ENCODE assay signal across 25 mouse cellular contexts in genomic region chr6:115141446-115141845, GRCm38 (mm10). TPM values are rescaled to one million over a fixed set of nuclear protein-coding genes. Genes with fewer than 3 reads are reported as not detected.
DNase-seq lines count a peak whose midpoint lies in the region; ATAC-seq and TF ChIP-seq lines count a peak whose summit lies in the region.
"Had no signal": no experiment of that assay in that cellular context is flagged by ENCODE, and none has a peak within 500 bp of the region (broad histone marks: within the 10 kb centered on the region; RNA-seq: fewer than 3 reads in every experiment).

No protein-coding gene starts in this region.

- H3K9ac ChIP-seq in kidney, postnatal 0 days (ENCODE audit: low read depth, low read length) = no peak overlapping the region
- no peak overlapping the region for H3K9ac ChIP-seq in kidney, embryonic 15.5 days
- no peak overlapping the region for H3K9ac ChIP-seq in CH12.LX (ENCODE audit: insufficient read depth, low read depth)
- H3K9ac ChIP-seq in liver, embryonic 12.5 days = no peak overlapping the region
- H3K9ac ChIP-seq: embryonic facial prominence, embryonic 12.5 days; forebrain, embryonic 13.5 days; forebrain, embryonic 15.5 days; forebrain, postnatal 0 days had no signal

- no peak overlapping the region for H3K4me3 ChIP-seq in kidney, postnatal 0 days (replicated peaks; ENCODE audit: low read depth, low read length)
- no peak overlapping the region for H3K4me3 ChIP-seq in kidney, embryonic 15.5 days (replicated peaks)
- no peak overlapping the region for H3K4me3 ChIP-seq in CH12.LX (replicated peaks in 1 of 3; ENCODE audit: low read depth in 2 of 3, low read length in 2 of 3, poor library complexity in 1 of 3)
- no peak overlapping the region for H3K4me3 ChIP-seq in liver, embryonic 12.5 days
- H3K4me3 ChIP-seq: embryonic facial prominence, embryonic 10.5 days; embryonic facial prominence, embryonic 12.5 days; forebrain, embryonic 13.5 days; forebrain, embryonic 15.5 days had no signal

- in situ Hi-C loops in CH12.LX (cut with MboI; ENCODE audit: low pct_ligation_motif_present, low pct_unique_long_range_greater_than_20kb, low sequenced_read_pairs) = no loop called here

- ATAC-seq in kidney, postnatal 0 days (replicated peaks; ENCODE audit: low FRiP score, low read depth) = no peak
- ATAC-seq in kidney, embryonic 15.5 days (replicated peaks; ENCODE audit: low FRiP score) = no peak
- ATAC-seq in liver, embryonic 12.5 days = no peak
- ATAC-seq: activated CD4-positive, CD25-positive, alpha-beta regulatory T cell, adult 4 months; CD4-positive, CD25-positive, alpha-beta regulatory T cell, adult 4 months; forebrain, embryonic 13.5 days; forebrain, embryonic 15.5 days; forebrain, postnatal 0 days; Patski had no signal

- no peak for TF ChIP-seq POLR2A in CH12.LX (IDR thresholded peaks at IDR 0.05; ENCODE audit: low read depth, low read length)

- TF ChIP-seq RAD21 in CH12.LX (IDR thresholded peaks at IDR 0.05; ENCODE audit: low read depth, low read length) = peak; percentile 43

- no peaks in the 10 kb centered on the region for H3K4me1 ChIP-seq in kidney, postnatal 0 days (replicated peaks; ENCODE audit: insufficient read depth, low read length)
- no peaks in the 10 kb centered on the region for H3K4me1 ChIP-seq in kidney, embryonic 15.5 days
- no peaks in the 10 kb centered on the region for H3K4me1 ChIP-seq in CH12.LX (ENCODE audit: control insufficient read depth in 1 of 2, insufficient read depth in 2 of 2)
- H3K4me1 ChIP-seq in liver, embryonic 12.5 days = no peaks in the 10 kb centered on the region
- H3K4me1 ChIP-seq: embryonic facial prominence, embryonic 10.5 days; embryonic facial prominence, embryonic 12.5 days had no signal

- no peaks in the 10 kb centered on the region for H3K36me3 ChIP-seq in kidney, postnatal 0 days (ENCODE audit: insufficient read depth, low read length)
- H3K36me3 ChIP-seq in kidney, embryonic 15.5 days = no peaks in the 10 kb centered on the region
- no peaks in the 10 kb centered on the region for H3K36me3 ChIP-seq in CH12.LX (replicated peaks in 1 of 2; ENCODE audit: control insufficient read depth in 1 of 2, insufficient read depth in 1 of 2, low read length in 1 of 2)
- no peaks in the 10 kb centered on the region for H3K36me3 ChIP-seq in liver, embryonic 12.5 days
- H3K36me3 ChIP-seq: embryonic facial prominence, embryonic 10.5 days; embryonic facial prominence, embryonic 12.5 days; G1E had no signal

- H3K79me2 ChIP-seq in CH12.LX (replicated peaks; ENCODE audit: control insufficient read depth, extremely low read depth, insufficient read depth, poor library complexity, severe bottlenecking) = no peaks in the 10 kb centered on the region

- no peak overlapping the region for H3K4me2 ChIP-seq in kidney, postnatal 0 days (ENCODE audit: low read length)
- no peak overlapping the region for H3K4me2 ChIP-seq in kidney, embryonic 15.5 days
- no peak overlapping the region for H3K4me2 ChIP-seq in CH12.LX (ENCODE audit: insufficient read depth, low read depth, poor library complexity, severe bottlenecking)
- H3K4me2 ChIP-seq in liver, embryonic 12.5 days = no peak overlapping the region
- H3K4me2 ChIP-seq: embryonic facial prominence, embryonic 12.5 days; forebrain, embryonic 13.5 days; forebrain, embryonic 15.5 days had no signal

- DNase-seq in kidney, postnatal 0 days (ENCODE audit: low spot score) = no peak
- peak; percentile 10 for DNase-seq in A20 (ENCODE audit: low read depth, low spot score)
- peak; percentile 29 for DNase-seq in CH12.LX (ENCODE audit: extremely low read depth)
- peak; percentile 46 for DNase-seq in brain, adult 2 months (ENCODE audit: low read depth, low spot score)
- DNase-seq in cerebellum, adult 11 months = no peak
- DNase-seq: adrenal gland, adult 8-10 months; adrenal gland, postnatal 14 days; adrenal gland, postnatal 36 days; B cell, adult 2 months; cerebellum, adult 11-12 months; cerebellum, adult 2 months; cerebellum, adult 9-10 months; cerebellum, postnatal 10 days; cerebellum, postnatal 25 days; forebrain, postnatal 0 days had no signal

- H3K27me3 ChIP-seq in kidney, postnatal 0 days (ENCODE audit: insufficient read depth, low read length) = peaks cover 7% of the 10 kb centered on the region; the same call in 1 of the 2 replicates
- H3K27me3 ChIP-seq in kidney, embryonic 15.5 days = peaks cover 24% of the 10 kb centered on the region
- peaks cover 2% of the 10 kb centered on the region for H3K27me3 ChIP-seq in CH12.LX (replicated peaks)
- H3K27me3 ChIP-seq in liver, embryonic 12.5 days (replicated peaks) = peaks cover 9% of the 10 kb centered on the region
- H3K27me3 ChIP-seq: forebrain, embryonic 15.5 days had no signal

- peak; percentile 10; the same call in 1 of the 2 replicates for TF ChIP-seq CTCF in kidney, postnatal 0 days (IDR thresholded peaks at IDR 0.05; ENCODE audit: low read depth)
- TF ChIP-seq CTCF in CH12.LX (conservative IDR thresholded peaks at IDR 0.05 in 1 of 2, IDR thresholded peaks at IDR 0.05 in 1 of 2; ENCODE audit: low read depth in 2 of 2, low read length in 2 of 2) = peak in 1 of 2 experiments; percentile 63; a peak in 2 of 4 replicates

- H3K27ac ChIP-seq in kidney, postnatal 0 days = no peak overlapping the region
- H3K27ac ChIP-seq in kidney, embryonic 15.5 days = no peak overlapping the region
- H3K27ac ChIP-seq in CH12.LX (ENCODE audit: insufficient read depth, low read depth) = no peak overlapping the region
- H3K27ac ChIP-seq in liver, embryonic 12.5 days = no peak overlapping the region
- H3K27ac ChIP-seq: embryonic facial prominence, embryonic 10.5 days; embryonic facial prominence, embryonic 12.5 days; forebrain, embryonic 13.5 days; forebrain, embryonic 15.5 days had no signal

- H3K9me3 ChIP-seq in kidney, postnatal 0 days (replicated peaks; ENCODE audit: low read length) = no peaks in the 10 kb centered on the region
- no peaks in the 10 kb centered on the region for H3K9me3 ChIP-seq in kidney, embryonic 15.5 days (replicated peaks)
- H3K9me3 ChIP-seq in CH12.LX (replicated peaks; ENCODE audit: low read length) = peaks cover 6% of the 10 kb centered on the region
- H3K9me3 ChIP-seq in liver, embryonic 12.5 days (replicated peaks) = no peaks in the 10 kb centered on the region
- H3K9me3 ChIP-seq: embryonic facial prominence, embryonic 10.5 days; embryonic facial prominence, embryonic 12.5 days; forebrain, embryonic 13.5 days; forebrain, embryonic 15.5 days; G1E had no signal

- 55% methylated on average over 4 of the region's 4 CpGs for WGBS in kidney, postnatal 0 days
- WGBS in kidney, embryonic 15.5 days = 50% methylated on average over 4 of the region's 4 CpGs
- WGBS in liver, embryonic 12.5 days (ENCODE audit: insufficient replicate concordance) = 46% methylated on average over 4 of the region's 4 CpGs

- no peak for TF ChIP-seq EP300 in CH12.LX (IDR thresholded peaks at IDR 0.05; ENCODE audit: low read length)

- dilution Hi-C loops in CH12.LX (cut with MboI; ENCODE audit: extremely low pct_ligation_motif_present, extremely low pct_unique_long_range_greater_than_20kb, low sequenced_read_pairs) = no loop called here

TF ChIP-seq in CH12.LX, 34 proteins besides CTCF, POLR2A, EP300 and RAD21:
- TF ChIP-seq NRF1 (IDR thresholded peaks at IDR 0.05; ENCODE audit: low read depth, low read length) (no peak), SMC3 (IDR thresholded peaks at IDR 0.05; ENCODE audit: low read depth, low read length) (peak; percentile 63)
TF ChIP-seq in CH12.LX: peak in this region for 1.

RNA-seq across cellular contexts. Expression of gene Syn2, which starts 6.7 kb away (rescaled TPM):
- polyA plus RNA-seq in kidney, postnatal 0 days (2015; fragmentation: Nextera tagmentation; extraction: Ambion mirVana) = 3.5 and 4.1 TPM in 2 replicates
- 1.8 and 3.5 TPM in 2 replicates for polyA plus RNA-seq in kidney, embryonic 15.5 days (2015; fragmentation: Nextera tagmentation; extraction: Ambion mirVana)
- total RNA-seq in CH12.LX (2012; rRNA removed) = 0.55 and 0.59 TPM in 2 replicates
- 1.2 and 1.6 TPM in 2 replicates for total RNA-seq in CH12.LX (2014; rRNA removed)
- polyA plus RNA-seq in CH12.LX (2012; ENCODE audit: insufficient read length, low read depth) = 1.2 and 1.3 TPM in 2 replicates
- 0.12 TPM in 1 of 2 replicates, not detected in the other for polyA plus RNA-seq in liver, embryonic 12.5 days (2016; fragmentation: Nextera tagmentation; extraction: Ambion mirVana)
- polyA plus RNA-seq: activated CD4-positive, CD25-positive, alpha-beta regulatory T cell, adult 4 months; CD4-positive, CD25-positive, alpha-beta regulatory T cell, adult 4 months; G1E had no signal

Comparison
In these comparisons a context has a peak if more than half of its experiments do, and no peak if none do; other contexts are left out.
1. DNase-seq: peak in A20 (single experiment), CH12.LX (single experiment) and brain, adult 2 months (single experiment); none in kidney, postnatal 0 days (single experiment) and cerebellum, adult 11 months (single experiment).